Mouse (Mus musculus) forebrain, embryonic 11.5 days (tissue): ENCODE data around the gene Atcay. TPM values are rescaled to one million over a fixed set of nuclear protein-coding genes. Genes with fewer than 3 reads are reported as not detected.
"Not testable (repeated sequence)": the region's sequence is repeated elsewhere in the genome, so short reads cannot be mapped to it uniquely, and the experiment has no call there.

ENCODE experiments used
- ATAC-seq: fragments of 200-750 bp; cut with Nextera tagmentation; replicated peaks from 2 replicates; pipeline ENCODE4 v1.8.0; 2017; ENCODE audit warnings: moderate TSS enrichment; ENCODE audit not compliant: low FRiP score
- DNase-seq: peaks from one replicate; pipeline ENCODE4 v3.0.0-alpha.2; 2017; ENCODE audit warnings: low spot score
- H3K27ac ChIP-seq: fragments of 300-500 bp; sonication (generic); 2 replicates; pipeline ENCODE4 v1.5.1; 2014; ENCODE audit warnings: low read depth, low read length
- H3K27me3 ChIP-seq: fragments of 300-500 bp; sonication (generic); 2 replicates; pipeline ENCODE4 v1.6.1; 2014; ENCODE audit warnings: mild to moderate bottlenecking, low read length, mixed read lengths; ENCODE audit not compliant: control insufficient read depth, insufficient read depth
- H3K36me3 ChIP-seq: fragments of 300-500 bp; sonication (generic); 2 replicates; pipeline ENCODE4 v1.6.1; 2014; ENCODE audit warnings: mild to moderate bottlenecking, low read length, moderate library complexity, mixed read lengths; ENCODE audit not compliant: control insufficient read depth, insufficient read depth
- H3K4me1 ChIP-seq: fragments of 300-500 bp; sonication (generic); replicated peaks from 2 replicates; pipeline ENCODE4 v1.6.1; 2014; ENCODE audit warnings: low read length, mixed read lengths; ENCODE audit not compliant: control insufficient read depth, insufficient read depth
- H3K4me2 ChIP-seq: fragments of 300-500 bp; sonication (generic); 2 replicates; pipeline ENCODE4 v1.6.1; 2014; ENCODE audit warnings: low read depth, mild to moderate bottlenecking, low read length, moderate library complexity, mixed read lengths; ENCODE audit not compliant: severe bottlenecking
- H3K4me3 ChIP-seq: fragments of 300-500 bp; sonication (generic); 2 replicates; pipeline ENCODE4 v1.5.1; 2014; ENCODE audit warnings: low read depth, low read length
- H3K9ac ChIP-seq: fragments of 300-500 bp; sonication (generic); 2 replicates; pipeline ENCODE4 v1.6.1; 2014; ENCODE audit warnings: low read length
- H3K9me3 ChIP-seq: fragments of 300-500 bp; sonication (generic); 2 replicates; pipeline ENCODE4 v1.6.1; 2016; ENCODE audit warnings: low read length, mixed read lengths; ENCODE audit not compliant: control insufficient read depth
- WGBS: fragments of 180-500 bp; shearing (Covaris S2); extraction: QIAGEN DNeasy Blood & Tissue Kit; methylation state at CpG from one replicate; pipeline ENCODE4 v1.1.7; 2014; 5-methylcytosine and 5-hydroxymethylcytosine counted together
- polyA plus RNA-seq: library from polyadenylated mRNA; unstranded; fragments of >200 nt; fragmentation: Nextera tagmentation; extraction: Ambion mirVana; gene quantifications from 2 replicates; pipeline ENCODE4 v1.2.1, GENCODE M21; 2014

Atcay gene
- polyA plus RNA-seq, 1 experiment from 2014 or later: 20.9 TPM

GRCm38 (mm10) chr10:81176466-81177271, 54.0 kb downstream of the Atcay start, which contains the start of gene Eef2:
Eef2 (plus strand) TSS chr10:81176631.
- H3K9ac ChIP-seq: peak within 1 kb of the TSS; percentile 98
- peak within 1 kb of the TSS; percentile 99 for H3K4me2 ChIP-seq
- H3K27ac ChIP-seq: peak within 1 kb of the TSS; percentile 88
- peak; percentile 100 for DNase-seq
- H3K36me3 ChIP-seq: peaks cover 39% of the 10 kb centered on the region
- H3K27me3 ChIP-seq: no peaks in the 10 kb centered on the region
- H3K4me3 ChIP-seq: peak within 1 kb of the TSS; percentile 100
- H3K9me3 ChIP-seq: no peaks in the 10 kb centered on the region
- WGBS: under 1% methylated on average over 77 of the region's 77 CpGs
- peaks cover 25% of the 10 kb centered on the region for H3K4me1 ChIP-seq
- ATAC-seq: peak; percentile 84

GRCm38 (mm10) chr10:81175936-81176465, 54.6 kb downstream of the Atcay start:
- peak; percentile 11; the same call in 1 of the 2 replicates for ATAC-seq
- no peak overlapping the region; the same call in 1 of the 2 replicates for H3K9ac ChIP-seq

GRCm38 (mm10) chr10:81175345-81175701, 55.3 kb downstream of the Atcay start:
- H3K9me3 ChIP-seq, H3K27me3 ChIP-seq, ATAC-seq, DNase-seq: not testable (repeated sequence)
- Histone ChIP-seq H3K4me2 (peak overlapping the region; percentile 61; the same call in 1 of the 2 replicates), H3K4me3 (peak overlapping the region; percentile 30), H3K9ac (peak overlapping the region; percentile 68), H3K27ac (peak overlapping the region; percentile 88), H3K36me3 (peaks cover 27% of the 10 kb centered on the region), H3K4me1 (peaks cover 25% of the 10 kb centered on the region)
- WGBS: 11% methylated on average over 3 of the region's 4 CpGs

More at GRCm38 (mm10) chr10:81175936-81176465, 54.6 kb downstream of the Atcay start:
- peak overlapping the region; percentile 58; the same call in 1 of the 2 replicates for H3K27ac ChIP-seq
- DNase-seq: no peak
- peaks cover 32% of the 10 kb centered on the region for H3K36me3 ChIP-seq
- no peaks in the 10 kb centered on the region for H3K9me3 ChIP-seq
- no peaks in the 10 kb centered on the region for H3K27me3 ChIP-seq
- 10% methylated on average over 13 of the region's 13 CpGs for WGBS
- H3K4me2 ChIP-seq: peak overlapping the region; percentile 99
- peak overlapping the region; percentile 100 for H3K4me3 ChIP-seq
- peaks cover 25% of the 10 kb centered on the region for H3K4me1 ChIP-seq

GRCm38 (mm10) chr10:81174617-81175344, 55.9 kb downstream of the Atcay start:
- peak overlapping the region; percentile 61 for H3K4me2 ChIP-seq
- WGBS: 2% methylated on average over 29 of the region's 29 CpGs
- peak overlapping the region; percentile 30 for H3K4me3 ChIP-seq
- DNase-seq: peak; percentile 96
- no peaks in the 10 kb centered on the region for H3K27me3 ChIP-seq
- ATAC-seq: peak; percentile 65
- no peaks in the 10 kb centered on the region for H3K9me3 ChIP-seq
- peak overlapping the region; percentile 88 for H3K27ac ChIP-seq
- H3K9ac ChIP-seq: peak overlapping the region; percentile 68
- H3K4me1 ChIP-seq: peaks cover 25% of the 10 kb centered on the region
- H3K36me3 ChIP-seq: peaks cover 22% of the 10 kb centered on the region

- Histone ChIP-seq H3K36me3 (peaks cover 5% of the 10 kb centered on the region), H3K27me3 (no peaks in the 10 kb centered on the region), H3K9me3 (no peaks in the 10 kb centered on the region), H3K27ac (peak overlapping the region; percentile 80), H3K9ac (peak overlapping the region; percentile 4; the same call in 1 of the 2 replicates), H3K4me3 (no peak overlapping the region; the same call in 1 of the 2 replicates), H3K4me2 (peak overlapping the region; percentile 0; the same call in 1 of the 2 replicates), H3K4me1 (peaks cover 23% of the 10 kb centered on the region)
- WGBS: 4% methylated on average over 21 of the region's 21 CpGs
- DNase-seq (peak; percentile 90), ATAC-seq (peak; percentile 23)
Measured at GRCm38 (mm10) chr10:81173132-81173531, 57.5 kb downstream of the Atcay start.

- WGBS: 49% methylated on average over 9 of the region's 14 CpGs
- H3K4me2 ChIP-seq, ATAC-seq: not testable (repeated sequence)
Measured at GRCm38 (mm10) chr10:81169411-81169900, 61.2 kb downstream of the Atcay start.

GRCm38 (mm10) chr10:81168521-81169244, 62.0 kb downstream of the Atcay start:
- peak overlapping the region; percentile 41 for H3K9ac ChIP-seq
- ATAC-seq (0 out of 2 replicates have a peak, but pooled peaks have one; percentile 25), DNase-seq (peak; percentile 85)
- peaks cover 9% of the 10 kb centered on the region for H3K4me1 ChIP-seq
- peak overlapping the region; percentile 14; the same call in 1 of the 2 replicates for H3K27ac ChIP-seq
- H3K9me3 ChIP-seq: no peaks in the 10 kb centered on the region
- H3K4me2 ChIP-seq: peak overlapping the region; percentile 78
- no peaks in the 10 kb centered on the region for H3K27me3 ChIP-seq
- H3K4me3 ChIP-seq: peak overlapping the region; percentile 89
- peaks cover 2% of the 10 kb centered on the region; the same call in 1 of the 2 replicates for H3K36me3 ChIP-seq
- WGBS: 4% methylated on average over 29 of the region's 29 CpGs

More at GRCm38 (mm10) chr10:81169411-81169900, 61.2 kb downstream of the Atcay start:
- DNase-seq, H3K9me3 ChIP-seq, H3K27me3 ChIP-seq, H3K9ac ChIP-seq, H3K36me3 ChIP-seq, H3K4me3 ChIP-seq, H3K27ac ChIP-seq: not testable (repeated sequence)
- H3K4me1 ChIP-seq: peaks cover 12% of the 10 kb centered on the region
